Mouse (Mus musculus) pancreas, adult 10 weeks (tissue): ENCODE measurements around the gene Fcer1a. TPM values are rescaled to one million over a fixed set of nuclear protein-coding genes. Genes with fewer than 3 reads are reported as not detected.

ENCODE experiments used
- polyA plus RNA-seq: library from polyadenylated mRNA; stranded (reverse); fragments of 350-450 nt; fragmentation: Illumina TruSeq; extraction: RNeasy Lipid Tissue Mini Kit (QIAGEN cat#74804); gene quantifications from one replicate; pipeline ENCODE4 v1.2.3, GENCODE M21; 2015; ENCODE audit warnings: low read depth, low replicate concordance; ENCODE audit not compliant: insufficient read depth

The Fcer1a gene
- polyA plus RNA-seq: not detected

GRCm38 (mm10) chr1:173227081-173227480 is at the start of gene Fcer1a:
Gene Fcer1a, minus strand, starts transcription at chr1:173227214.

DNA sequence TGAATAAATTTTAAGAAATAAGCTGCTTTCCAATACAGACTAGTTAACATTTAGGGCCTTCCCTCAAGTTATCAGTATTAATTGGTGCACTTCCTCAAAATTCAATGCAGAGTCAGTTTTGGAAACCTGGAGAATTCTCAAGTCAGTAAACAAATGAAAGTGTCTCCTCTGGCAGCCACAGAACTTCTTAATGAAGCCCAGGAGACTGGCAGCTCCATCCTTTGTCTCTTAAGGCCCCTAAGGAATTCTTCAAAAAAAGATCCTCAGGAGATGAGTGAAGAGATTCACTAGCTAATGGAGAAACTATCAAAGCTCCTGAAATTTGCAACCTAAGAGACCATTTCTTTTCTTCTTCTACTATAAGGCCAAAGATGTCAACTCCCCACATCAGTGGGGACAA is 38.7 kb upstream of the Fcer1a start, which contains the start of gene Olfr418:
Gene Olfr418, plus strand, starts transcription at position 301 of the 400 bp plus-strand sequence.

GRCm38 (mm10) chr1:173212092-173212491 is 14.9 kb downstream of the Fcer1a start, which contains the start of gene Olfr1404:
Gene Olfr1404, plus strand, starts transcription at chr1:173212392.

GRCm38 (mm10) chr1:173197508-173197907 is 29.5 kb downstream of the Fcer1a start, which contains the start of gene Olfr218:
Gene Olfr218, plus strand, starts transcription at chr1:173197808.

GRCm38 (mm10) chr1:173190540-173190939 is 36.5 kb downstream of the Fcer1a start, which contains the start of gene Olfr1406:
Gene Olfr1406, minus strand, starts transcription at chr1:173190640.

Other genes with a start within 250 kb of the Fcer1a start
- gene Olfr1408, start 89.8 kb downstream of the Fcer1a start, polyA plus RNA-seq: not detected
- not detected for gene Olfr1406, start 36.6 kb downstream of the Fcer1a start, polyA plus RNA-seq
- gene Olfr218, start 29.4 kb downstream of the Fcer1a start, polyA plus RNA-seq: not detected
- not detected for gene Olfr1404, start 14.8 kb downstream of the Fcer1a start, polyA plus RNA-seq
- not detected for gene Olfr418, start 38.8 kb upstream of the Fcer1a start, polyA plus RNA-seq
- gene Mptx2, start 50.6 kb upstream of the Fcer1a start, polyA plus RNA-seq: not detected
- 5.7 TPM for gene Ackr1, start 106.5 kb upstream of the Fcer1a start, polyA plus RNA-seq
- not detected for gene Aim2, start 123.7 kb upstream of the Fcer1a start, polyA plus RNA-seq
- gene Cadm3, start 140.5 kb upstream of the Fcer1a start, polyA plus RNA-seq: 6.4 TPM